Mouse (Mus musculus) heart, postnatal 36 days (tissue): ENCODE measurements around the gene Furin. TPM values are rescaled to one million over a fixed set of nuclear protein-coding genes. Genes with fewer than 3 reads are reported as not detected.
A peak's percentile ranks its signal among the peaks of the same experiment; 100 is the strongest.

Experiments
- DNase-seq, 2 experiments: peaks; one replicate each; pipeline ENCODE4 v3.0.0; 2021 to 2022
- intact Hi-C: fragments of 180-260 bp; cut with DNase I; formaldehyde crosslinking; loops from one replicate; pipeline ENCODE4 v1.15.1; 2025
- total RNA-seq, 2 experiments: library from RNA; stranded (reverse); gene quantifications; 2 replicates each; pipeline ENCODE4 v1.2.3; 2021

Furin gene
- total RNA-seq, 2 experiments from 2014 or later: 111 to 120 TPM

- intact Hi-C loops: no loop called here
- DNase-seq: no peak
These were observed 24.4 kb upstream of the Furin start for GRCm38 (mm10) chr7:80429661-80430060.

GRCm38 (mm10) chr7:80427730-80428129 lies 22.5 kb upstream of the Furin start:
- no peak for DNase-seq
- intact Hi-C loops: no loop called here

- no peak for DNase-seq
- intact Hi-C loops: no loop called here
These were observed 21.1 kb upstream of the Furin start for GRCm38 (mm10) chr7:80426363-80426762.

GRCm38 (mm10) chr7:80424722-80425121 lies 19.5 kb upstream of the Furin start:
- DNase-seq: no peak
- intact Hi-C loops: no loop called here

- DNase-seq: peak in 1 of 2 experiments; percentile 48
- intact Hi-C loops: no loop called here
These were observed 17.7 kb upstream of the Furin start for GRCm38 (mm10) chr7:80422759-80423480.

GRCm38 (mm10) chr7:80421576-80421975 lies 16.3 kb upstream of the Furin start:
- DNase-seq: no peak
- intact Hi-C loops: no loop called here

GRCm38 (mm10) chr7:80420586-80420985 lies 15.3 kb upstream of the Furin start:
- no peak for DNase-seq
- intact Hi-C loops: no loop called here

- DNase-seq: no peak
- intact Hi-C loops: no loop called here
These were observed 14.0 kb upstream of the Furin start for GRCm38 (mm10) chr7:80419278-80419677.

- intact Hi-C loops: no loop called here
- no peak for DNase-seq
These were observed 12.8 kb upstream of the Furin start for GRCm38 (mm10) chr7:80418036-80418435.

- intact Hi-C loops: no loop called here
These were observed 12.4 kb upstream of the Furin start for GRCm38 (mm10) chr7:80417601-80418000.

GRCm38 (mm10) chr7:80416969-80417368 lies 11.7 kb upstream of the Furin start:
- no peak for DNase-seq
- intact Hi-C loops: no loop called here

More at GRCm38 (mm10) chr7:80417601-80418000, 12.4 kb upstream of the Furin start:
- no peak for DNase-seq

- intact Hi-C loops: no loop called here
- DNase-seq: no peak
These were observed 9.1 kb upstream of the Furin start for GRCm38 (mm10) chr7:80414303-80414855.

- intact Hi-C loops: no loop called here
- no peak for DNase-seq
These were observed 8.5 kb upstream of the Furin start for GRCm38 (mm10) chr7:80413512-80414302.

GRCm38 (mm10) chr7:80412781-80413180 lies 7.5 kb upstream of the Furin start:
- DNase-seq: no peak
- intact Hi-C loops: no loop called here

GRCm38 (mm10) chr7:80412279-80412678 lies 7.0 kb upstream of the Furin start:
- intact Hi-C loops: no loop called here
- no peak for DNase-seq

GRCm38 (mm10) chr7:80410380-80410779 lies 5.1 kb upstream of the Furin start:
- intact Hi-C loops: no loop called here
- DNase-seq: no peak

- intact Hi-C loops: no loop called here
These were observed 2.5 kb upstream of the Furin start for GRCm38 (mm10) chr7:80407712-80408111.

GRCm38 (mm10) chr7:80406186-80406585 lies 950 bp upstream of the Furin start:
- no peak for DNase-seq
- intact Hi-C loops: no loop called here

More at GRCm38 (mm10) chr7:80407712-80408111, 2.5 kb upstream of the Furin start:
- DNase-seq: no peak

- DNase-seq: peak; percentile 26 to 41
- intact Hi-C loops: loop anchor here (2.0 kb wide), 1 partner anchor 39 kb away; no protein-coding TSS in a partner anchor
These were observed 938 bp downstream of the Furin start for GRCm38 (mm10) chr7:80404101-80404894.

GRCm38 (mm10) chr7:80403551-80403950 lies 1.7 kb downstream of the Furin start:
- peak; percentile 76 to 78 for DNase-seq
- intact Hi-C loops: no loop called here
